Mouse (Mus musculus): Measurements from ENCODE around the gene Srsf12. TPM values are rescaled to one million over a fixed set of nuclear protein-coding genes. Genes with fewer than 3 reads are reported as not detected.

The Srsf12 gene
- polyA plus RNA-seq, 1 experiment from 2014 or later, result 22.9 TPM

DNA sequence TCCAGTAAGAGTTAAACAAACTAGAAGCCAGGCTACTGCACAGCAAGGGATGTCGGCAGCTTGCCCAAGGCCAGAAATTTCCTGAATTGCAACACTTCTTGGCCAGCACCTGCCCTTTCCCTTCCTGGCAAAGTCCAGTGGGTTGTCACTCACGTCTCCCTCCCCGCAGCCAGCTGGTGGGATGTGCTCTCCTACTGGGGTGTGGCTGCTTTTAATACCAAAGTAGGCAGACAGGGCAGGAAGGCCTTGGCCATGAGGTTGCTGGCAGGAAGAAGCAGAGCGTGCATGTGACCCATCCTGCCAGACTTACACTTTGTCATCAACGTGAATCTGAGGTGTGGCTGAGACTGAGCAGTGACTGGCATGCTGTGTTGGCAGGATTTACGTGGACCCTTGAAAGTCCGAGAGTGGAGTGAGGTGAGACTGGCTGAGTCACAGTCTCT is 52.5 kb downstream of the Srsf12 start:
- ATAC-seq (no peak; the same call in 1 of the 2 replicates), DNase-seq (ENCODE audit: low spot score) (peak; percentile 33)
- Histone ChIP-seq H3K4me2 (ENCODE audit: low read length) (no peak overlapping the region), H3K36me3 (ENCODE audit: control insufficient read depth, insufficient read depth, low read length) (no peaks in the 10 kb centered on the region), H3K27ac (ENCODE audit: low read depth, low read length) (no peak overlapping the region), H3K9me3 (replicated peaks; ENCODE audit: control insufficient read depth, low read length) (no peaks in the 10 kb centered on the region), H3K4me1 (ENCODE audit: control insufficient read depth, insufficient read depth, low read length) (no peaks in the 10 kb centered on the region), H3K9ac (ENCODE audit: low read length) (no peak overlapping the region), H3K27me3 (replicated peaks; ENCODE audit: control insufficient read depth, insufficient read depth, low read length) (no peaks in the 10 kb centered on the region), H3K4me3 (ENCODE audit: low read depth, low read length) (no peak overlapping the region)
- 74% methylated on average over 7 of the region's 7 CpGs for WGBS

DNA sequence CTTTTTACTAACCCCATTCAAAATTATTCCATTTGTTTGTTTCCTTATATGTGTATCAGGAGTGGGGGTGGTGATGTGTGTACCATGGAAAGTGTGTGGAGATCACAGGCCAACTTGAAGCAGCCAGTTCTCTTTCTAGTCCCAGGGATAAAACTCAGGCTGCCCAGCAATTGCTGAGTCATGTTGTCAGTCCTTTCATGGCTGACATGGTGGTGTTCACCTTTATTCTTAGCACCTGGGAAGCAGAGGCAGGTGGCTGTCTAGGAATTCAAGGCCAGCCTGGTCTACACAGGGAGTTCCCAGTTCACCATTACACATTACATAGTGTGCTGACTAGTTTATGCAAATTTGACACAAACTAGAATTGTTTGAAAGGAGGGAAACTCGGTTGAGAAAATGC is 54.1 kb downstream of the Srsf12 start:
- H3K9ac ChIP-seq (ENCODE audit: low read length), result no peak overlapping the region
- no peak overlapping the region for H3K4me3 ChIP-seq (ENCODE audit: low read depth, low read length)
- H3K27me3 ChIP-seq (replicated peaks; ENCODE audit: control insufficient read depth, insufficient read depth, low read length), result no peaks in the 10 kb centered on the region
- DNase-seq (ENCODE audit: low spot score) (no peak), ATAC-seq (no peak)
- no peaks in the 10 kb centered on the region for H3K9me3 ChIP-seq (replicated peaks; ENCODE audit: control insufficient read depth, low read length)
- no peak overlapping the region for H3K27ac ChIP-seq (ENCODE audit: low read depth, low read length)
- H3K36me3 ChIP-seq (ENCODE audit: control insufficient read depth, insufficient read depth, low read length), result no peaks in the 10 kb centered on the region
- H3K4me2 ChIP-seq (ENCODE audit: low read length), result no peak overlapping the region
- WGBS, result 58% methylated on average over 1 of the region's 1 CpGs
- no peaks in the 10 kb centered on the region for H3K4me1 ChIP-seq (ENCODE audit: control insufficient read depth, insufficient read depth, low read length)

GRCm38 (mm10) chr4:33264979-33265726 is 56.4 kb downstream of the Srsf12 start:
- H3K9ac ChIP-seq (ENCODE audit: low read length), result no peak overlapping the region
- WGBS, result 90% methylated on average over 11 of the region's 11 CpGs
- ATAC-seq (no peak), DNase-seq (ENCODE audit: low spot score) (no peak)
- no peak overlapping the region for H3K4me2 ChIP-seq (ENCODE audit: low read length)
- H3K36me3 ChIP-seq (ENCODE audit: control insufficient read depth, insufficient read depth, low read length), result no peaks in the 10 kb centered on the region
- no peaks in the 10 kb centered on the region for H3K9me3 ChIP-seq (replicated peaks; ENCODE audit: control insufficient read depth, low read length)
- H3K4me3 ChIP-seq (ENCODE audit: low read depth, low read length), result no peak overlapping the region
- no peaks in the 10 kb centered on the region for H3K27me3 ChIP-seq (replicated peaks; ENCODE audit: control insufficient read depth, insufficient read depth, low read length)
- H3K4me1 ChIP-seq (ENCODE audit: control insufficient read depth, insufficient read depth, low read length), result no peaks in the 10 kb centered on the region
- H3K27ac ChIP-seq (ENCODE audit: low read depth, low read length), result no peak overlapping the region

GRCm38 (mm10) chr4:33270386-33271314 is 61.9 kb downstream of the Srsf12 start:
- Histone ChIP-seq H3K27ac (ENCODE audit: low read depth, low read length) (no peak overlapping the region), H3K4me3 (ENCODE audit: low read depth, low read length) (no peak overlapping the region), H3K9ac (ENCODE audit: low read length) (no peak overlapping the region), H3K4me2 (ENCODE audit: low read length) (no peak overlapping the region), H3K4me1 (ENCODE audit: control insufficient read depth, insufficient read depth, low read length) (no peaks in the 10 kb centered on the region), H3K36me3 (ENCODE audit: control insufficient read depth, insufficient read depth, low read length) (no peaks in the 10 kb centered on the region), H3K27me3 (replicated peaks; ENCODE audit: control insufficient read depth, insufficient read depth, low read length) (no peaks in the 10 kb centered on the region), H3K9me3 (replicated peaks; ENCODE audit: control insufficient read depth, low read length) (no peaks in the 10 kb centered on the region)
- DNase-seq (ENCODE audit: low spot score), result no peak
- WGBS, result 84% methylated on average over 11 of the region's 11 CpGs
- ATAC-seq, result no peak

GRCm38 (mm10) chr4:33273437-33273836 is 64.6 kb downstream of the Srsf12 start:
- DNase-seq (ENCODE audit: low spot score), result no peak
- no peaks in the 10 kb centered on the region for H3K36me3 ChIP-seq (ENCODE audit: control insufficient read depth, insufficient read depth, low read length)
- no peak for ATAC-seq
- no peaks in the 10 kb centered on the region for H3K4me1 ChIP-seq (ENCODE audit: control insufficient read depth, insufficient read depth, low read length)
- no peaks in the 10 kb centered on the region for H3K9me3 ChIP-seq (replicated peaks; ENCODE audit: control insufficient read depth, low read length)
- no peaks in the 10 kb centered on the region for H3K27me3 ChIP-seq (replicated peaks; ENCODE audit: control insufficient read depth, insufficient read depth, low read length)
- H3K9ac ChIP-seq (ENCODE audit: low read length), result no peak overlapping the region
- WGBS, result 88% methylated on average over 3 of the region's 3 CpGs
- no peak overlapping the region for H3K4me3 ChIP-seq (ENCODE audit: low read depth, low read length)
- no peak overlapping the region for H3K27ac ChIP-seq (ENCODE audit: low read depth, low read length)
- no peak overlapping the region for H3K4me2 ChIP-seq (ENCODE audit: low read length)

- WGBS, result 85% methylated on average over 3 of the region's 3 CpGs
- Histone ChIP-seq H3K27ac (ENCODE audit: low read depth, low read length) (no peak overlapping the region), H3K36me3 (ENCODE audit: control insufficient read depth, insufficient read depth, low read length) (no peaks in the 10 kb centered on the region), H3K27me3 (replicated peaks; ENCODE audit: control insufficient read depth, insufficient read depth, low read length) (no peaks in the 10 kb centered on the region), H3K4me2 (ENCODE audit: low read length) (no peak overlapping the region), H3K9me3 (replicated peaks; ENCODE audit: control insufficient read depth, low read length) (no peaks in the 10 kb centered on the region), H3K9ac (ENCODE audit: low read length) (no peak overlapping the region), H3K4me3 (ENCODE audit: low read depth, low read length) (no peak overlapping the region), H3K4me1 (ENCODE audit: control insufficient read depth, insufficient read depth, low read length) (no peaks in the 10 kb centered on the region)
- no peak for ATAC-seq
- no peak for DNase-seq (ENCODE audit: low spot score)
Measured at GRCm38 (mm10) chr4:33281891-33282685, 73.3 kb downstream of the Srsf12 start.

Other genes with a start within 250 kb of the Srsf12 start
- gene Rragd, start 226.0 kb upstream of the Srsf12 start, polyA plus RNA-seq (2014; fragmentation: Nextera tagmentation; extraction: Ambion mirVana), result 17.6 and 22.7 TPM in 2 replicates
- 53.5 and 53.9 TPM in 2 replicates for gene Ube2j1, start 177.6 kb upstream of the Srsf12 start, polyA plus RNA-seq (2014; fragmentation: Nextera tagmentation; extraction: Ambion mirVana)
- gene Gabrr2, start 146.0 kb upstream of the Srsf12 start, polyA plus RNA-seq (2014; fragmentation: Nextera tagmentation; extraction: Ambion mirVana), result 0.34 and 0.47 TPM in 2 replicates
- gene Gabrr1, start 76.5 kb upstream of the Srsf12 start, polyA plus RNA-seq (2014; fragmentation: Nextera tagmentation; extraction: Ambion mirVana), result not detected in 2 replicates
- 2.0 and 2.5 TPM in 2 replicates for gene Pm20d2, start 19.3 kb upstream of the Srsf12 start, polyA plus RNA-seq (2014; fragmentation: Nextera tagmentation; extraction: Ambion mirVana)
- gene Pnrc1, start 81.2 kb downstream of the Srsf12 start, polyA plus RNA-seq (2014; fragmentation: Nextera tagmentation; extraction: Ambion mirVana), result 96.1 and 99.0 TPM in 2 replicates
- gene Rngtt, start 101.3 kb downstream of the Srsf12 start, polyA plus RNA-seq (2014; fragmentation: Nextera tagmentation; extraction: Ambion mirVana), result 21.0 and 27.9 TPM in 2 replicates

All from forebrain, embryonic 14.5 days (tissue).